Mouse (Mus musculus): ENCODE measurements around the gene Gm765. TPM values are rescaled to one million over a fixed set of nuclear protein-coding genes. Genes with fewer than 3 reads are reported as not detected.

Gene Gm765
- polyA plus RNA-seq (2015; fragmentation: Nextera tagmentation; extraction: Ambion mirVana) = not detected in 2 replicates

GRCm38 (mm10) chr6:98342654-98343053 is at the start of gene Gm765:
TSS of gene Gm765 (minus strand) at chr6:98342754.
- DNase-seq (ENCODE audit: low spot score) = no peak
- no peak for ATAC-seq (ENCODE audit: low FRiP score, low TSS enrichment)
- no peak for TF ChIP-seq EP300 (optimal IDR thresholded peaks at IDR 0.05)
- TF ChIP-seq CTCF (IDR thresholded peaks at IDR 0.05; ENCODE audit: low read depth) = no peak
- H3K27ac ChIP-seq (replicated peaks) = no peak within 1 kb of the TSS
- H3K36me3 ChIP-seq (ENCODE audit: control insufficient read depth, insufficient read depth, low read length) = no peaks in the 10 kb centered on the region
- H3K9me3 ChIP-seq (ENCODE audit: control insufficient read depth, low read length) = no peaks in the 10 kb centered on the region
- no peak within 1 kb of the TSS for H3K4me3 ChIP-seq (ENCODE audit: low read depth, low read length)
- H3K9ac ChIP-seq (ENCODE audit: low read length) = no peak within 1 kb of the TSS
- 71% methylated on average over 5 of the region's 5 CpGs for WGBS
- H3K27me3 ChIP-seq (ENCODE audit: control insufficient read depth, insufficient read depth, low read length) = no peaks in the 10 kb centered on the region
- no peaks in the 10 kb centered on the region for H3K4me1 ChIP-seq (replicated peaks; ENCODE audit: control insufficient read depth, insufficient read depth)
- H3K4me2 ChIP-seq (replicated peaks; ENCODE audit: low read depth) = no peak within 1 kb of the TSS

- no peak overlapping the region for H3K4me2 ChIP-seq (replicated peaks; ENCODE audit: low read depth)
- H3K9me3 ChIP-seq (ENCODE audit: control insufficient read depth, low read length) = no peaks in the 10 kb centered on the region
- ATAC-seq (ENCODE audit: low FRiP score, low TSS enrichment) (no peak), DNase-seq (ENCODE audit: low spot score) (no peak)
- 80% methylated on average over 8 of the region's 8 CpGs for WGBS
- H3K27me3 ChIP-seq (ENCODE audit: control insufficient read depth, insufficient read depth, low read length) = no peaks in the 10 kb centered on the region
- no peaks in the 10 kb centered on the region for H3K36me3 ChIP-seq (ENCODE audit: control insufficient read depth, insufficient read depth, low read length)
- H3K4me1 ChIP-seq (replicated peaks; ENCODE audit: control insufficient read depth, insufficient read depth) = no peaks in the 10 kb centered on the region
- no peak for TF ChIP-seq CTCF (IDR thresholded peaks at IDR 0.05; ENCODE audit: low read depth)
- no peak for TF ChIP-seq EP300 (optimal IDR thresholded peaks at IDR 0.05)
- no peak overlapping the region for H3K4me3 ChIP-seq (ENCODE audit: low read depth, low read length)
- no peak overlapping the region for H3K27ac ChIP-seq (replicated peaks)
- no peak overlapping the region for H3K9ac ChIP-seq (ENCODE audit: low read length)
Observed at GRCm38 (mm10) chr6:98385487-98385886, 42.9 kb upstream of the Gm765 start.

GRCm38 (mm10) chr6:98384431-98384830 is 41.9 kb upstream of the Gm765 start:
- no peak overlapping the region for H3K9ac ChIP-seq (ENCODE audit: low read length)
- DNase-seq (ENCODE audit: low spot score) (no peak), ATAC-seq (ENCODE audit: low FRiP score, low TSS enrichment) (no peak)
- no peak for TF ChIP-seq CTCF (IDR thresholded peaks at IDR 0.05; ENCODE audit: low read depth)
- no peak for TF ChIP-seq EP300 (optimal IDR thresholded peaks at IDR 0.05)
- no peak overlapping the region for H3K4me2 ChIP-seq (replicated peaks; ENCODE audit: low read depth)
- H3K9me3 ChIP-seq (ENCODE audit: control insufficient read depth, low read length) = no peaks in the 10 kb centered on the region
- no peaks in the 10 kb centered on the region for H3K4me1 ChIP-seq (replicated peaks; ENCODE audit: control insufficient read depth, insufficient read depth)
- H3K36me3 ChIP-seq (ENCODE audit: control insufficient read depth, insufficient read depth, low read length) = no peaks in the 10 kb centered on the region
- no peak overlapping the region for H3K27ac ChIP-seq (replicated peaks)
- no peaks in the 10 kb centered on the region for H3K27me3 ChIP-seq (ENCODE audit: control insufficient read depth, insufficient read depth, low read length)
- 58% methylated on average over 8 of the region's 8 CpGs for WGBS
- H3K4me3 ChIP-seq (ENCODE audit: low read depth, low read length) = no peak overlapping the region

DNA sequence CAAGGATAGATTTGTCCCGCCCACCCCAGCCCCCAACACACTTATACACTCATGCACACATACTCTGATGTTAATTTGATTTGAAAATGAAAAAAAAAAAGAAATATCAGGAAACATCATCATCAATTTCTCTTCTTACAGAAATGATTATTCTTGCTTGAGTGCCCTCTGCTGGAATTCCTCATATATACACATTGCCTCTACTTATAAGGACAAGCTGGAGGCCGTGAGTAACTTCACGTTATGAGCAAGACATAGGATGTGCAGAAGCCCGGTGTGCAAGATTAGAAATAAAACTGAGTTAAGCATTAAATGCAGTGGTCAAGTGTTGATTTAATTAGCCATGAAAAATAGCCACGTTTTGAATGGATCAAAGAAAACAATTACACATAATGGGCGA is 40.9 kb upstream of the Gm765 start:
- H3K27ac ChIP-seq (replicated peaks) = no peak overlapping the region
- no peak overlapping the region for H3K4me3 ChIP-seq (ENCODE audit: low read depth, low read length)
- H3K36me3 ChIP-seq (ENCODE audit: control insufficient read depth, insufficient read depth, low read length) = no peaks in the 10 kb centered on the region
- H3K9ac ChIP-seq (ENCODE audit: low read length) = no peak overlapping the region
- TF ChIP-seq CTCF (IDR thresholded peaks at IDR 0.05; ENCODE audit: low read depth) (peak; percentile 76), EP300 (optimal IDR thresholded peaks at IDR 0.05) (no peak)
- no peaks in the 10 kb centered on the region for H3K27me3 ChIP-seq (ENCODE audit: control insufficient read depth, insufficient read depth, low read length)
- no peak for ATAC-seq (ENCODE audit: low FRiP score, low TSS enrichment)
- H3K4me2 ChIP-seq (replicated peaks; ENCODE audit: low read depth) = no peak overlapping the region
- H3K4me1 ChIP-seq (replicated peaks; ENCODE audit: control insufficient read depth, insufficient read depth) = no peaks in the 10 kb centered on the region
- H3K9me3 ChIP-seq (ENCODE audit: control insufficient read depth, low read length) = no peaks in the 10 kb centered on the region
- DNase-seq (ENCODE audit: low spot score) = no peak
- 41% methylated on average over 6 of the region's 6 CpGs for whole genome bisulfite sequencing

DNA sequence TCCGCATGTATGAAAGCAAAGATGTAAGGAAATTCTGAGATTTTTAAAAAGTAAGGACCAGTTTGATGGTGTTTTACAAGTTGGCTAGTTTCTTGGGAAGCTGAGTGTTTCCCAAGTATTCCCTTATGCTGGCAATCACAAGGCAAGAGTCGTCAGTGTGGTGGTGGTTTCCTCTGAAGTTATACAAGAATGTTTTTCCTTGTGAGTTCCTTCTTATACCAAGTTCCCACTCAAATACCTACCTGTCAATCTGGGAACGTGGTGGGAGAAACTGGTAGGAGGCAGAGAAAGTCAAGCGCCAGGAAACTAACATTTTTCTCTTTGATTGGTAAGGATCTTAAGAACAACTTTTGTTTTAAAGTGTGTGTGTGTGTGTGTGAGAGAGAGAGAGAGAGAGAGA is 23.6 kb upstream of the Gm765 start:
- H3K4me1 ChIP-seq (replicated peaks; ENCODE audit: control insufficient read depth, insufficient read depth) = no peaks in the 10 kb centered on the region
- H3K4me3 ChIP-seq (ENCODE audit: low read depth, low read length) = no peak overlapping the region
- H3K9me3 ChIP-seq (ENCODE audit: control insufficient read depth, low read length) = no peaks in the 10 kb centered on the region
- no peak overlapping the region for H3K27ac ChIP-seq (replicated peaks)
- no peaks in the 10 kb centered on the region for H3K36me3 ChIP-seq (ENCODE audit: control insufficient read depth, insufficient read depth, low read length)
- TF ChIP-seq EP300 (optimal IDR thresholded peaks at IDR 0.05) (no peak), CTCF (IDR thresholded peaks at IDR 0.05; ENCODE audit: low read depth) (no peak)
- WGBS = 78% methylated on average over 4 of the region's 4 CpGs
- ATAC-seq (ENCODE audit: low FRiP score, low TSS enrichment) (no peak), DNase-seq (ENCODE audit: low spot score) (no peak)
- H3K4me2 ChIP-seq (replicated peaks; ENCODE audit: low read depth) = no peak overlapping the region
- H3K9ac ChIP-seq (ENCODE audit: low read length) = no peak overlapping the region
- H3K27me3 ChIP-seq (ENCODE audit: control insufficient read depth, insufficient read depth, low read length) = no peaks in the 10 kb centered on the region

DNA sequence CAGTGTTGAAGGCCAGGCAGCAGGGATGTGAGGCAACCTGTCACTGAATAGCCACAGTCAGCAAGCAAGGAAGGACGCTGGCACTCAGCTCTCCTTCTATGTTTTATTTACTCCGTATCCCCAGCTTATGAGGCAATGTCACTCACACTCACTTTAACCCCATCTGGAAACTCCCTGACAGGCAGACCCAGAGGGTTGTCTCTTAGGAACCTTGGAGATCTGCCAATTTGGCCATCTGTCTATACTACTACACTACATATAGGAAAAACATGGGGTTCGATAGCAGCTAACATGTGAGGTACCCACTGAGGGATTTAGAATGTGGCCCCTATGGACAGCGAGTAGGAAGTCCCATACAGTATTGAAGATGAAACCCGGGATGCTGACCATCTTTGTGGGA is 12.7 kb upstream of the Gm765 start:
- Histone ChIP-seq H3K4me2 (replicated peaks; ENCODE audit: low read depth) (no peak overlapping the region), H3K9ac (ENCODE audit: low read length) (no peak overlapping the region), H3K27ac (replicated peaks) (no peak overlapping the region), H3K36me3 (ENCODE audit: control insufficient read depth, insufficient read depth, low read length) (no peaks in the 10 kb centered on the region), H3K9me3 (ENCODE audit: control insufficient read depth, low read length) (no peaks in the 10 kb centered on the region), H3K4me1 (replicated peaks; ENCODE audit: control insufficient read depth, insufficient read depth) (no peaks in the 10 kb centered on the region), H3K27me3 (ENCODE audit: control insufficient read depth, insufficient read depth, low read length) (no peaks in the 10 kb centered on the region), H3K4me3 (ENCODE audit: low read depth, low read length) (no peak overlapping the region)
- DNase-seq (ENCODE audit: low spot score) (no peak), ATAC-seq (ENCODE audit: low FRiP score, low TSS enrichment) (no peak)
- TF ChIP-seq CTCF (IDR thresholded peaks at IDR 0.05; ENCODE audit: low read depth) = no peak
- no peak for TF ChIP-seq EP300 (optimal IDR thresholded peaks at IDR 0.05)
- WGBS = 71% methylated on average over 5 of the region's 5 CpGs

Measured in stomach, postnatal 0 days (tissue).